22 mouse cellular contexts compared by ENCODE assay signal in genomic region chr15:27492156-27492555, GRCm38 (mm10). TPM values are rescaled to one million over a fixed set of nuclear protein-coding genes. Genes with fewer than 3 reads are reported as not detected.
DNase-seq lines count a peak whose midpoint lies in the region; ATAC-seq and TF ChIP-seq lines count a peak whose summit lies in the region.
"Had no signal": no experiment of that assay in that cellular context is flagged by ENCODE, and none has a peak within 500 bp of the region (broad histone marks: within the 10 kb centered on the region; RNA-seq: fewer than 3 reads in every experiment).

No protein-coding gene starts in this region.

- H3K4me3 ChIP-seq in heart, embryonic 10.5 days = no peak overlapping the region
- no peak overlapping the region for H3K4me3 ChIP-seq in lung, adult 2 months (replicated peaks; ENCODE audit: extremely low read depth, low read depth, low read length)
- no peak overlapping the region for H3K4me3 ChIP-seq in stomach, postnatal 0 days (ENCODE audit: low read depth, low read length)
- H3K4me3 ChIP-seq in forebrain, embryonic 14.5 days (ENCODE audit: low read depth, low read length) = no peak overlapping the region
- H3K4me3 ChIP-seq: embryonic facial prominence, embryonic 15.5 days; erythroblast, embryonic 14.5 days; heart, adult 2 months; heart, embryonic 13.5 days; hindbrain, embryonic 13.5 days had no signal

- 82% methylated on average over 10 of the region's 10 CpGs for WGBS in heart, embryonic 10.5 days
- 71% methylated on average over 10 of the region's 10 CpGs for WGBS in lung, adult 2 months
- WGBS in stomach, postnatal 0 days = 63% methylated on average over 10 of the region's 10 CpGs
- WGBS in forebrain, embryonic 14.5 days = 92% methylated on average over 10 of the region's 10 CpGs

- no peak overlapping the region for H3K4me2 ChIP-seq in stomach, postnatal 0 days (replicated peaks; ENCODE audit: low read depth)
- no peak overlapping the region for H3K4me2 ChIP-seq in forebrain, embryonic 14.5 days (ENCODE audit: low read length)
- H3K4me2 ChIP-seq: embryonic facial prominence, embryonic 15.5 days; heart, embryonic 13.5 days; hindbrain, embryonic 13.5 days had no signal

- no peaks in the 10 kb centered on the region for H3K27me3 ChIP-seq in heart, embryonic 10.5 days (ENCODE audit: insufficient read depth, poor library complexity, severe bottlenecking)
- H3K27me3 ChIP-seq in stomach, postnatal 0 days (ENCODE audit: control insufficient read depth, insufficient read depth, low read length) = no peaks in the 10 kb centered on the region
- no peaks in the 10 kb centered on the region for H3K27me3 ChIP-seq in forebrain, embryonic 14.5 days (replicated peaks; ENCODE audit: control insufficient read depth, insufficient read depth, low read length)
- H3K27me3 ChIP-seq: embryonic facial prominence, embryonic 15.5 days; heart, embryonic 13.5 days; hindbrain, embryonic 13.5 days had no signal

- no peak for TF ChIP-seq CTCF in lung, adult 2 months (IDR thresholded peaks at IDR 0.05; ENCODE audit: insufficient read depth, low read length)
- TF ChIP-seq CTCF in stomach, postnatal 0 days (IDR thresholded peaks at IDR 0.05; ENCODE audit: low read depth) = no peak

- no peak overlapping the region for H3K9ac ChIP-seq in stomach, postnatal 0 days (ENCODE audit: low read length)
- H3K9ac ChIP-seq in forebrain, embryonic 14.5 days (ENCODE audit: low read length) = no peak overlapping the region
- H3K9ac ChIP-seq: embryonic facial prominence, embryonic 15.5 days; heart, embryonic 13.5 days; hindbrain, embryonic 13.5 days had no signal

- peaks cover 82% of the 10 kb centered on the region for H3K4me1 ChIP-seq in heart, embryonic 10.5 days
- peaks cover 2% of the 10 kb centered on the region; the same call in 1 of the 2 replicates for H3K4me1 ChIP-seq in lung, adult 2 months (ENCODE audit: control insufficient read depth, insufficient read depth, low read length)
- H3K4me1 ChIP-seq in stomach, postnatal 0 days (replicated peaks; ENCODE audit: control insufficient read depth, insufficient read depth) = peaks cover 7% of the 10 kb centered on the region; the same call in 1 of the 2 replicates
- peaks cover 15% of the 10 kb centered on the region for H3K4me1 ChIP-seq in forebrain, embryonic 14.5 days (ENCODE audit: control insufficient read depth, insufficient read depth, low read length)

- TF ChIP-seq EP300 in stomach, postnatal 0 days (optimal IDR thresholded peaks at IDR 0.05) = no peak

- peak; percentile 74 for DNase-seq in heart, embryonic 10.5 days (ENCODE audit: low spot score)
- DNase-seq in heart, adult 8-10 months (ENCODE audit: low spot score) = no peak
- DNase-seq in lung, adult 18-20 months = peak; percentile 57 to 74
- DNase-seq in lung, adult 2 months = no peak
- peak; percentile 49 for DNase-seq in lung, postnatal 14 days
- peak; percentile 49 for DNase-seq in stomach, postnatal 0 days (ENCODE audit: low spot score)
- DNase-seq in gastrocnemius, postnatal 25 days = no peak
- DNase-seq in forebrain, embryonic 14.5 days (ENCODE audit: low spot score) = no peak
- DNase-seq: adrenal gland, postnatal 10 days; B cell, adult 2 months; cerebellum, adult 11 months; cerebellum, adult 8-10 months; cerebellum, postnatal 14 days; embryo, embryonic 11 days; gastrocnemius, postnatal 10 days; heart, adult 2 months had no signal

- 0 out of 2 replicates have a peak overlapping the region, but pooled peaks have one; percentile 42 for H3K27ac ChIP-seq in heart, embryonic 10.5 days
- H3K27ac ChIP-seq in stomach, postnatal 0 days (replicated peaks) = no peak overlapping the region
- H3K27ac ChIP-seq in forebrain, embryonic 14.5 days (ENCODE audit: low read depth, low read length) = no peak overlapping the region
- H3K27ac ChIP-seq: embryonic facial prominence, embryonic 15.5 days; heart, embryonic 13.5 days; hindbrain, embryonic 13.5 days had no signal

- TF ChIP-seq POLR2A in lung, adult 2 months (IDR thresholded peaks at IDR 0.05; ENCODE audit: borderline replicate concordance, extremely low read depth, low read depth, low read length) = no peak

- no peaks in the 10 kb centered on the region for H3K9me3 ChIP-seq in heart, embryonic 10.5 days
- no peaks in the 10 kb centered on the region for H3K9me3 ChIP-seq in stomach, postnatal 0 days (ENCODE audit: control insufficient read depth, low read length)
- no peaks in the 10 kb centered on the region for H3K9me3 ChIP-seq in forebrain, embryonic 14.5 days (replicated peaks; ENCODE audit: control insufficient read depth, low read length)
- H3K9me3 ChIP-seq: embryonic facial prominence, embryonic 15.5 days; heart, embryonic 13.5 days; hindbrain, embryonic 13.5 days had no signal

- H3K36me3 ChIP-seq in heart, embryonic 10.5 days = no peaks in the 10 kb centered on the region
- no peaks in the 10 kb centered on the region for H3K36me3 ChIP-seq in stomach, postnatal 0 days (ENCODE audit: control insufficient read depth, insufficient read depth, low read length)
- no peaks in the 10 kb centered on the region for H3K36me3 ChIP-seq in forebrain, embryonic 14.5 days (ENCODE audit: control insufficient read depth, insufficient read depth, low read length)
- H3K36me3 ChIP-seq: embryonic facial prominence, embryonic 15.5 days; heart, embryonic 13.5 days; hindbrain, embryonic 13.5 days had no signal

- ATAC-seq in stomach, postnatal 0 days (ENCODE audit: low FRiP score, low TSS enrichment) = no peak
- ATAC-seq in forebrain, embryonic 14.5 days = no peak
- ATAC-seq: CD4-positive, CD25-positive, alpha-beta regulatory T cell, adult 4 months; forebrain, embryonic 16.5 days had no signal

RNA-seq across cellular contexts. Expression of gene Ank, which starts 25.7 kb away (rescaled TPM):
- 8.4 and 11.0 TPM in 2 replicates for polyA plus RNA-seq in heart, embryonic 10.5 days (2016; fragmentation: Nextera tagmentation; extraction: Ambion mirVana)
- total RNA-seq in heart, adult 8-10 months (2022) = 100 to 1,000 TPM; 216 to 229 (median 226) TPM
- polyA plus RNA-seq in lung, adult 2 months (2012; rRNA removed) = 13.6 and 26.4 TPM in 2 replicates
- polyA plus RNA-seq in stomach, postnatal 0 days (2015; fragmentation: Nextera tagmentation; extraction: Ambion mirVana) = 16.2 and 20.3 TPM in 2 replicates
- 100 to 1,000 TPM in 1 of 2 experiments, 10 to 100 TPM in 1; 92.7 to 101 TPM for total RNA-seq in gastrocnemius, postnatal 25 days (2021)
- polyA plus RNA-seq in forebrain, embryonic 14.5 days (2014; fragmentation: Nextera tagmentation; extraction: Ambion mirVana) = 13.7 and 13.9 TPM in 2 replicates

Comparison
In these comparisons a context has a peak if more than half of its experiments do, and no peak if none do; other contexts are left out.
1. DNase-seq: peak in heart, embryonic 10.5 days (single experiment), lung, adult 18-20 months (2 of 2), lung, postnatal 14 days (single experiment) and stomach, postnatal 0 days (single experiment); none in heart, adult 8-10 months (single experiment), lung, adult 2 months (single experiment), gastrocnemius, postnatal 25 days (single experiment) and forebrain, embryonic 14.5 days (single experiment).